Mouse (Mus musculus) thymus, postnatal 0 days (tissue): ENCODE measurements around the gene Ccdc96. TPM values are rescaled to one million over a fixed set of nuclear protein-coding genes. Genes with fewer than 3 reads are reported as not detected.

Experiments
- DNase-seq: peaks from one replicate; pipeline ENCODE4 v3.0.0-alpha.2; 2015; ENCODE audit warnings: low spot score
- polyA plus RNA-seq: library from polyadenylated mRNA; unstranded; fragments of >200 nt; fragmentation: Nextera tagmentation; extraction: Ambion mirVana; gene quantifications from 2 replicates; pipeline ENCODE4 v1.2.1, GENCODE M21; 2015

The Ccdc96 gene
- polyA plus RNA-seq, 1 experiment from 2014 or later: 0.25 TPM

DNA sequence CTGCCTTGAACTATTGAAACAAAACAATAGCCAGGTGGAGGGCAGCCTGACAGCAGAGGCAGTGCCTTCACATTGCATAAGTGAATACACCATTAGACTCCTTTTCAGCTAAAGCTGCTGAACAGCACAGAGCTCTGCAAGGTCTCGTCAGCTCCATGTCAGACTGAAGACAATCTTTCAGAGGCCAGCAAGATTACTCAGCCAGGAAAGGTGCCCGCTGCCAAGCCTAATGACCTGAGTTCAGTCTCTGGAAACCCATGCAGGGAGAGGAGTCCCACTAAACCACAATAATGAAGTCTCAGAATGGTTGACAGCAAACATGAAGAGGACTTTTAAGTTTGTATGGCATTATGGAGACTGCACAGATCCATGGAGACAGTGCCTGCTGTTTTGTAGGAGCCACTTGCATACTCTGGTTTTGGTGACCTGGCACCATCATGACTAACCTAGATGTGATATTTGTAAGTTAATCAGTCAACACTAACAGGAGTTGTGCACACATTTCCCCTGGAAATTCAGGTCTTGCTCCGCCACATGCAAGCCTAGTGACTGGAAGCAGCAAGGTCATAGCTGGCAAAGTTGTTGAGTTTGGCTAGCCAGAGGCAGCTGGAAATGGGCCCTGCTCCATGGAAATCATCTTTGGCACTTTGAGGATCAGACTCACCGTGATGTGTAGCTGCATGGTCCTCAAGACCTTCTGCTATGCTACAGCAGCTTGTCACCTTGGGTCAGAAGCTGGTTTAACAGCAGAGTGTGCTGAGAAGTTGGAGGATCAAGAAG, 11.3 kb upstream of the Ccdc96 start:
- DNase-seq: no peak

DNA sequence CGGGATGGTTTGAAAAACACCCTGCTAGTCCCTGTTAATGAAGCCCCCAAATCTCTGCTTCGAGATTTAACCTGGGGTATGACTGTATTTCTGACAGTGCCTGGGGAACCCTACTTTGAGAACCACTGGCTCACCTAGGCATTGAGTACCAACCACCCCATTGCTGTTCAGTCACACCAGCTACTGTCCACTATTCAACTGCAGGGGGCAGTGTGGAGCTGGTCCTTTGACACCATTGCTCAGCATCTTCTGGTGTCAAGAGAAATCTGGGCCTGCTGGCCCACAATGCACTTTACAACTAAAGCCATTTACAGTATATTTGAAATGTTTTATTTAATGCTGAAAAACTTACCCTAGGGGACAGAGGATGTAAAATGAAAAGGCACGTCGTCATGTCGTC, 10.1 kb upstream of the Ccdc96 start:
- peak; percentile 79 for DNase-seq

GRCm38 (mm10) chr5:36477486-36477885, 6.9 kb upstream of the Ccdc96 start:
- no peak for DNase-seq

- peak; percentile 29 for DNase-seq
Measured at GRCm38 (mm10) chr5:36478540-36479420, 5.6 kb upstream of the Ccdc96 start.

DNA sequence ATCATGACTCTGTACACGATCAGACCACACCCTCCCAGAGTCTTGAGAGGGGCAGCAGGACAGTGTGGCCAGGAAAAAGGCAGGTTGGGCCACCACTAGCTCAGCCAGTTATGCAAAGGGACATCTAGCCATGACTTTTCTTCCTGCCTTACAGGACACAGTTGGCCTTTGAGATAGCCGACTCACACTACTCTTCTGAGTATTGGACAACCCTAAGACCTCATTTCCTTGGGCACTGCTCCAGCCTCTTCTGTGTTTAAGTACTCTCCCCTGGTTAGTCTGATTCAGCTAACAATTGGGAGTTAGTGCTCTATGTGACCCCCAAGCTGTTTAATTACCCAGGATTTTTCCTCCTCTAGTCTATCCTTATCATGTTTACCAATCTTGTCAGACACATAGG, 4.7 kb upstream of the Ccdc96 start:
- no peak for DNase-seq

DNA sequence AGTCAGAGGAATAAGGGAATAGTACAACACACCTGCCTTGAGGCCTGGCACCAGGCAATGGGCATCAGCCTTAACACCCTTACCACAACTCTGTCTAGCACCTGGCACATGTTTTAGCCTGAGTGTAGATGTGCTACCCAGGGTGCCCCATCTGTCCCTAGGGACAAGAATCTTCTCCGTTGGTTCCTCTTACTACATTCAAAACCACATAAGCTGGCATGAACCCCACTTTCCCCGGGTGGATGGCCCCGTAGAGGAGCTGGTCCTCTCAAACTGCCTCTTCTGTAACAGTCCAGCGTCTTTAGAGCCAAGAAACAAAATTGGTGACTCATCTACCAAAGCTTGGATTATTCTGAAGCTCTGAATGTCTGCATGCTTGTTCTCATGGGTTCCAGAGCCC, 4.0 kb upstream of the Ccdc96 start:
- no peak for DNase-seq

DNA sequence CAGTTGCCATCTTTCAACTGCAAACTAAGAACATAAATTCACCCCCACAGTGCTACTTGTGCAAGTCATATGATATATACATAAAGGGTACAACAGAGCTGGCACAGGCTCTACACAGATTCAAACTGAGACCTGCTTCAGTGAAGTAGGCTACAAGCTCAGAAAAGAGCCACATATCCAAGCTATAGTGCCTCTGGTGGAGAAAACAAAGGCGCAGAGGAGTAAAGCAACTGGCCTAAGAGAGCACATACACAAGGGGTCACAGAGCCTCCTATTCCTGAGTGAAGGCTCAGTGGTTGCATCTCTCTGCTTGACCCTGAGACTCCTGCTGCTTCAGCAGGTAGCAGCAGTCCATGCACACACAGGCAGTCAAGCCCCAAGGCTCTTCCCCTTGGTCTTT, 3.3 kb upstream of the Ccdc96 start:
- peak; percentile 32 for DNase-seq

DNA sequence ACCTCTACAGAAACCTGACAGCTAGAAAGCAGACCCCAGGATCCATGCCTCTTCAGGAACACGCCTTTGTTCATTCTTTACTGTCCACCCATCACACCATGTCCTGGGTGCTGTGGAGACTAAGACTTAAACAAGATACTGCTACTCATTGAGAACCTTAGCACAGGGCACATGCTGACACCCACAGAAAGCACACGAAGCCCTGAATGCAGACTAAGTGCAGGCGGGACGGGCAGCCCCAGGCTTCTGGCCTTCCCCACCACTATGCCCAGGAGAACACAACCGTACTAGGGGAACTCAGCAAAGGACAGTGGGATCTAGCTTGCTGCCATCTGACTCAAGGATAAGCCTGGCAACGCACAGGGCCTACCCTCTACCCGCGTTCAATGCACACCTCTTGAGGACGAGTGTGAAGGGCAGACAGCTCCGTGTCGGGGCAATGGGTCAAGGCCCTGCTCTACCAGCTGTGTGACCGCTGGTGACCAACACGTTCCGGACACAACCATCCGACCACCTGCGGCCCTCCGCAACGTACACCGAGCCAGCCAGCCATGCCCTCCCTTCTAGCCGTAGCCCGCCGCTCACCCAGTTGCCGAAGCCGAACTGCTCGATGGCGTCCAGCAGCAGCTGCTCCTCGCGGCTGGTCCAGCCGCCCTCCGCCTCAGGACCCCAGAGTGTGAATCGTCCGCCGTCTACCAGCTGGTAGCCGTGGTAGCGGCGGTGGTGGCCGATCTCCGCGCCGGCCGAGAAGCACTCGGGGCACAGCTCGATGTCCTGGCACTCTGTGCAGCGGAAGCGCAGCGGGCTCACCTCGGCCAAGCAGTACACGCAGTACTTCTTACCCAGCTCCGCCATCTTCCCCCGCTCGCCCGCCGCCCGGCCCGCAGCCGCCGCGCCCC, 936 bp upstream of the Ccdc96 start:
- peak; percentile 59 for DNase-seq

DNA sequence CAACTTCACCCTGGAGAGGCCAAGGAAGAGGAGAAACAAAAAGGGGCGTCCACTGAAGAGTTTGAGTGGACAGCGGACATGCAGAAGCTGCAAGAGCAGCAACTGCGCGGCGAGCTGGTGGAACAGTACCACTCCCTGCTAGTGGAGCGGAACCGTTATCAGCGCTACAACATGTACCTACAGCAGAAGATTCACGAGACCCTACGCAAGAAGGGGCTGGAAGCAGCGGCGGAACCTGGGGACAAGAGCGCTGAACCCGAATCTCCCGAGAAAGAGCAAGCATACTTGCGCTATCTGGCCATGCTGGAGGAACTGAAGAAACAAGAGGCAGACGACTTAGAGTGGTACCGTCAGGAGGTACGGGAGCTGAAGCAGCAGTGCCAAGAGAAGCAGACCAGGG, 918 bp downstream of the Ccdc96 start:
- DNase-seq: no peak

GRCm38 (mm10) chr5:36489225-36489624, 4.8 kb downstream of the Ccdc96 start:
- DNase-seq: no peak

GRCm38 (mm10) chr5:36493919-36494318, 9.5 kb downstream of the Ccdc96 start:
- DNase-seq: no peak

DNA sequence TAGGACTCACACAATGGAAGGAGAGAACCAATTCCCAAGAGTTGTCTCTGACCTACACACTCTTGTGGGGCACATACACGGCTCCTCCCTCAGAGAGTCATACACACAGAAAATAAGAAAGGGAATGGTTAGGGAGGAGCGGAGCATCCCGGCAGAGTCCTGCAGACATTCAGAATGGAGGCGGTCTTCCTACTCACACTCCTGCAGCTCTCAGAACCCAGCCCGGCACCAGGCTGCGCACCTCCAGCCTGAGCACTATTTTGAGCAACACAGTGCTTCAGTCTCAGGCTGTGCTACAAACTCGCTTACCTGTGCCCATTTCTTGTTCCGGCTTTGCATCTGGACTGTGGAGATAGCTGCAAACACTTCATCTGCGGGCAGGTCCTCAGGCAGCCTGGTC, 10.3 kb downstream of the Ccdc96 start:
- DNase-seq: no peak

GRCm38 (mm10) chr5:36505235-36505634, 20.8 kb downstream of the Ccdc96 start:
- no peak for DNase-seq

- DNase-seq: no peak
Measured at GRCm38 (mm10) chr5:36505643-36506042, 21.3 kb downstream of the Ccdc96 start.

- DNase-seq: no peak
Measured at GRCm38 (mm10) chr5:36508351-36508750, 24.0 kb downstream of the Ccdc96 start.

DNA sequence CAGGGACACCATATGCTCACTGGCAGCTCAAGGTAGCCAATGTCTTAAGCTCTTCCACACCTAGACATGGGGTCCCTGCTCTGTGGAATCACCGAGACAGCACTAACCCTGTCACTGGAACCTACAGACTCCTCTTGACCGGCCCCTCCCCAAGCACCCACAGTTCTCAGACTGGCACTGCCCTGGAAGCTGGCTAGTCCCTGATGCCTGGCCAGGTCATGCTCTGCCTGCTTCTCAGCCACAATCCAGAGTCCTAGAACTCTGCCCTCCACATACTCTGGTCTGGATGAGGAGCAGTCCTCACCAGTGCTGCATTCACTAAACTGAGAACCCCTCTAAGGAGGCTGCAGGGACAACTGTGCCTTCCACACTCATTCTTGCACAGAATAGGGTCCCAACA, 26.6 kb downstream of the Ccdc96 start:
- DNase-seq: no peak

GRCm38 (mm10) chr5:36515126-36515525, 30.7 kb downstream of the Ccdc96 start:
- peak; percentile 23 for DNase-seq

DNA sequence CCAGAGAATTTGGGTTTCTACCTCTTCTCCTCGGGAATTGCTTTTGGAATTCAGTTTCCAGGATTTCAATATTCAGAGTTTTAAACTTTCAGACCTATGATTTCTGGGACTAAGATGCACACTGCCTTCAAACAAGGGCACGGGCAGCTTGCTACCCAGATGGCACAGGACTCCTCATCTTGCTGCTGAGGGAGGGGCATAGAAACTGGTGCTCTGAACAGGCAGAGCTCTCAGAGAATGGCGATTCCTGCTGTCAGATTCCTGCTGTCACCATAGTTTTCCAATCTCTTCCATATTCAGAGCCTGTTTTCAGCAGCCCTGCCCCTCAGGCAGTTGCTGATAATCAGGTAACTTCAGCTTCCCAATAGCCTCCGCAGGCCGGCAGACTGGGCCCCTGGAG, 31.2 kb downstream of the Ccdc96 start:
- DNase-seq: no peak

DNA sequence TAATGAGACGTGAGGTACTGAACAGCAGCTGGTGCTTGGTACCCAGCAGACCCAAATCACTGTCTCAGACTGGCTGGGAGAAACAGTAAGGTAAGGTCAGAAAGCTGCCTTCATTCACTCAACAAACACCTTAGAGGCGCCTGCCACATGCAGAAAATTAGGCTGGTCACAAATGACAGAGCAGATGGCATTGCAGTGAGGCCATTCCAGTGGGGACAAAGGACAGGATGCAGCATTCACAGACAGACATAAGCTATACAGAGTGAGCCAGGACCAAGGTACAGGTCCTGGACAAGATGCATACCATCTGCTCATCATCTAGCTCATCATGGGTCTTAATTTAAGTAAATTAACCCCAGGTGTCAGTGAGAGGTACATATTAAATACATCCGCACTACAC, 33.2 kb downstream of the Ccdc96 start:
- DNase-seq: no peak

GRCm38 (mm10) chr5:36519751-36520150, 35.4 kb downstream of the Ccdc96 start:
- peak; percentile 72 for DNase-seq

- DNase-seq: no peak
Measured at GRCm38 (mm10) chr5:36522782-36523181, 38.4 kb downstream of the Ccdc96 start.
